Mouse (Mus musculus) heart, postnatal 0 days (tissue): ENCODE data around the gene Zfp612. TPM values are rescaled to one million over a fixed set of nuclear protein-coding genes. Genes with fewer than 3 reads are reported as not detected.

ENCODE experiments used
- ATAC-seq: fragments of 200-750 bp; cut with Nextera tagmentation; 2 replicates; pipeline ENCODE4 v1.8.0; 2017; ENCODE audit warnings: low read depth, moderate number of reproducible peaks, moderate library complexity; ENCODE audit not compliant: insufficient read depth
- DNase-seq: peaks from one replicate; pipeline ENCODE4 v3.0.0-alpha.2; 2016; ENCODE audit warnings: low spot score
- H3K27ac ChIP-seq: fragments of 300-500 bp; sonication (generic); 2 replicates; pipeline ENCODE4 v1.5.1; 2014; ENCODE audit warnings: low read depth, mild to moderate bottlenecking
- H3K27me3 ChIP-seq: fragments of 300-500 bp; sonication (generic); 2 replicates; pipeline ENCODE4 v1.6.1; 2014; ENCODE audit warnings: low read length, mixed read lengths; ENCODE audit not compliant: control insufficient read depth, insufficient read depth
- H3K36me3 ChIP-seq: fragments of 300-500 bp; sonication (generic); replicated peaks from 2 replicates; pipeline ENCODE4 v1.6.1; 2014; ENCODE audit warnings: low read length, mixed read lengths; ENCODE audit not compliant: control insufficient read depth, insufficient read depth
- H3K4me1 ChIP-seq: fragments of 300-500 bp; sonication (generic); 2 replicates; pipeline ENCODE4 v1.6.1; 2014; ENCODE audit warnings: antibody characterized with exemption; ENCODE audit not compliant: control insufficient read depth, insufficient read depth
- H3K4me2 ChIP-seq: fragments of 300-500 bp; sonication (generic); 2 replicates; pipeline ENCODE4 v1.6.1; 2014; ENCODE audit warnings: low read depth, mild to moderate bottlenecking, low read length, moderate library complexity
- H3K4me3 ChIP-seq: fragments of 300-500 bp; sonication (generic); 2 replicates; pipeline ENCODE4 v1.5.1; 2014; ENCODE audit warnings: low read depth, low read length
- H3K9ac ChIP-seq: fragments of 300-500 bp; sonication (generic); replicated peaks from 2 replicates; pipeline ENCODE4 v1.6.1; 2014; ENCODE audit warnings: low read depth, low read length, mixed read lengths
- H3K9me3 ChIP-seq: fragments of 300-500 bp; sonication (generic); replicated peaks from 2 replicates; pipeline ENCODE4 v1.6.1; 2016; ENCODE audit warnings: low read length; ENCODE audit not compliant: control insufficient read depth
- CTCF ChIP-seq: IDR thresholded peaks from 2 replicates; pipeline ENCODE4 v1.5.1; 2016; ENCODE audit warnings: antibody characterized with exemption, control low read depth, low read depth
- EP300 ChIP-seq: IDR thresholded peaks from 2 replicates; pipeline ENCODE4 v1.6.1; 2016; ENCODE audit warnings: antibody characterized with exemption, low read depth
- WGBS: fragments of 180-500 bp; shearing (Covaris S2); extraction: QIAGEN DNeasy Blood & Tissue Kit; methylation state at CpG from one replicate; pipeline ENCODE4 v1.1.7; 2014; 5-methylcytosine and 5-hydroxymethylcytosine counted together
- polyA plus RNA-seq: library from polyadenylated mRNA; unstranded; fragments of >200 nt; fragmentation: Nextera tagmentation; extraction: Ambion mirVana; gene quantifications from 2 replicates; pipeline ENCODE4 v1.2.1, GENCODE M21; 2015
- total RNA-seq: library from RNA; depleted of rRNA; stranded (reverse); fragments of >200 nt; gene quantifications from 2 replicates; pipeline ENCODE4 v1.2.3, GENCODE M21; 2014; ENCODE audit warnings: low replicate concordance; rRNA removed

The Zfp612 gene
- total and polyA plus RNA-seq, 2 experiments from 2014 or later, result 4.2 to 5.9 TPM

DNA sequence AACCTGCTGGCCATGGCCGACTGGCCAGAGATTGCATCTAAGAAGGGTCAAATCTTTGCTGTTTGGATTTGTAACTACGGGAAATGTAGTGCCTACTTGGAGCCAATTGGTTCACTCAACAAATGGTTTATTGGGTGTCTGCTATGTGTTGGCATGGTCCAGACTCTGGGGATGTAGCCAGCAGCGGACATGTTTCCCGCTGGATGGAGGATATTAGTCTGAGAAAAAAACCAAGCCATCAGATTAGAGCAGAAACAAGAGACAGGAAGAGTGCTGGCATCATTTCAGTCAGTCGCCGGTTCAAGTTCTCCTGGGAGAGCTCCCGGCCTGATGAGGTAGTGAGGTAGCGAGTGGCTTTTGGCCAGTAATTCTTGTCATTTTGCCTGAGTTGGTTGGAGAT, 54.7 kb downstream of the Zfp612 start:
- H3K27ac ChIP-seq, result no peak overlapping the region
- H3K36me3 ChIP-seq, result no peaks in the 10 kb centered on the region
- ATAC-seq, result no peak
- no peaks in the 10 kb centered on the region for H3K4me1 ChIP-seq
- no peak for DNase-seq
- no peaks in the 10 kb centered on the region for H3K9me3 ChIP-seq
- 82% methylated on average over 8 of the region's 8 CpGs for WGBS
- H3K9ac ChIP-seq, result no peak overlapping the region
- TF ChIP-seq EP300 (no peak), CTCF (no peak)
- no peaks in the 10 kb centered on the region for H3K27me3 ChIP-seq
- H3K4me2 ChIP-seq, result no peak overlapping the region
- no peak overlapping the region for H3K4me3 ChIP-seq

DNA sequence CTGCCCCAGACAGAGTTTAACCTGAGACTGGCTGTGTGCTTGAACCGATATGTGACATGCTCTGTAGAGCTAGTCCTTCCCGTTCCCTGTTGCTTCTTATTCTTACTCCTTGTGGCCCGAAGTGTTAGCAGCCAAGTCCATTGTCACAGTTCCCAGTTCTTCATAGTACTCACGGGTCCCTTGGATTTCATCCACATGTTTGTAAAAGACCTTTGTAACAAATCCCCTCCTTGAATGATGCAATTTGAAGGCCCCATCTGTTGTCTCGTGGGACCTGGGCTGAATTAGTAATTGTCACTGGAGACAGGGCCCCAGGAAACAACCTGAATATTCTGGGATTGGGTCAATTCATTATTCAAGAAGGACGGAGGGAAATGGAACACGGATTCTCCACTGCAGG, 56.0 kb downstream of the Zfp612 start:
- Histone ChIP-seq H3K27ac (no peak overlapping the region), H3K9me3 (no peaks in the 10 kb centered on the region), H3K36me3 (no peaks in the 10 kb centered on the region), H3K27me3 (no peaks in the 10 kb centered on the region), H3K4me2 (no peak overlapping the region), H3K4me3 (no peak overlapping the region), H3K4me1 (no peaks in the 10 kb centered on the region), H3K9ac (no peak overlapping the region)
- no peak for TF ChIP-seq CTCF
- ATAC-seq (no peak), DNase-seq (no peak)
- 76% methylated on average over 7 of the region's 7 CpGs for WGBS

DNA sequence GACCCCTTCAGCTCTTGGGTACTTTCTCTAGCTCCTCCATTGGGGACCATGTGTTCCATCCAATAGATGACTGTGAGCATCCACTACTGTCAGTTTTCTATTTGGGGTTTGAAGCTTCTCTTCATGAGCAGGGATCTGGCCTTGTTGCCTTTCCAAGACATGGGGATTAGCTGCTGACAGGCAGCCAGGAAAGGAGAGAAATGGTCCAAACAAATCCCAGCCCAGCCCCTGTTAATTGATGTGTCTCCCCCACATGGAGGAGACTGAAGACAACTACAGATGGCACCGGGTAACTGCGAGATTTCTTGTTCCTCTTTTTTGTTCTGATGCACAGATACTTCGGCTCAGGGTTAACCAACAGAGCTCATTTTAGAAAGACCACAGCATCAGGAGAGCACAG, 60.6 kb downstream of the Zfp612 start:
- TF ChIP-seq CTCF (no peak), EP300 (no peak)
- ATAC-seq (no peak), DNase-seq (no peak)
- no peak overlapping the region for H3K4me3 ChIP-seq
- no peak overlapping the region for H3K9ac ChIP-seq
- H3K9me3 ChIP-seq, result no peaks in the 10 kb centered on the region
- H3K4me2 ChIP-seq, result no peak overlapping the region
- H3K4me1 ChIP-seq, result no peaks in the 10 kb centered on the region
- H3K27ac ChIP-seq, result no peak overlapping the region
- 55% methylated on average over 3 of the region's 3 CpGs for WGBS
- no peaks in the 10 kb centered on the region for H3K27me3 ChIP-seq
- H3K36me3 ChIP-seq, result no peaks in the 10 kb centered on the region

DNA sequence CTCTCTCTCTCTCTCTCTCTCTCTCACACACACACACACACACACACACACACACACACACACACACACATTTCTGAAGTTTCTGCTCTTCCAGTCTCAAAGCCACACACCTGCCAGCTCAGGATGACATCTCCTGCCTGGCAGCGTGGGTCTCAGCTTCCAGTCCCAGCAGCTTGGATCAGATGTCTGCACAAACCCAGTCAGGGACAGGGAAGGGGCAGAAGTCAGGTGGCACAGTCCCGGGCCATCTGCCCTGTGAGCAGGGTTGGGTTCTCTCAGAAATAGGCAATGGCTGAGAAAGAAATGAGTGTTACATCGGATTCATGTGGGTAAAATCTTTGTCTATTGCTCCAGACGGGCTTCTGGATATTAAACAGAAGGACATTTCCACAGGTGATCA, 61.2 kb downstream of the Zfp612 start:
- H3K36me3 ChIP-seq, result no peaks in the 10 kb centered on the region
- H3K4me1 ChIP-seq, result no peaks in the 10 kb centered on the region
- H3K9me3 ChIP-seq, result no peaks in the 10 kb centered on the region
- ATAC-seq (no peak), DNase-seq (no peak)
- H3K27me3 ChIP-seq, result no peaks in the 10 kb centered on the region
- no peak overlapping the region for H3K4me3 ChIP-seq
- no peak overlapping the region for H3K4me2 ChIP-seq
- no peak overlapping the region for H3K27ac ChIP-seq
- TF ChIP-seq EP300, result no peak
- no peak for TF ChIP-seq CTCF
- no peak overlapping the region for H3K9ac ChIP-seq
- 50% methylated on average over 4 of the region's 4 CpGs for WGBS

Other genes with a start within 250 kb of the Zfp612 start
- 2.2 and 2.3 TPM in 2 replicates for gene Phlpp2, start 211.2 kb upstream of the Zfp612 start, total RNA-seq
- 0.67 and 0.80 TPM in 2 replicates for gene Phlpp2, start 211.2 kb upstream of the Zfp612 start, polyA plus RNA-seq
- 0.19 and 1.9 TPM in 2 replicates for gene Marveld3, start 117.5 kb upstream of the Zfp612 start, total RNA-seq
- gene Marveld3, start 117.5 kb upstream of the Zfp612 start, polyA plus RNA-seq, result 0.36 TPM in 2 replicates
- 1.2 and 2.9 TPM in 2 replicates for gene Tat, start 89.3 kb upstream of the Zfp612 start, total RNA-seq
- 0.26 and 0.34 TPM in 2 replicates for gene Tat, start 89.3 kb upstream of the Zfp612 start, polyA plus RNA-seq
- gene Chst4, start 40.0 kb upstream of the Zfp612 start, total RNA-seq, result 1.9 and 5.5 TPM in 2 replicates
- 2.0 and 2.3 TPM in 2 replicates for gene Chst4, start 40.0 kb upstream of the Zfp612 start, polyA plus RNA-seq
- not detected in 2 replicates for gene Gm21964, start 21.5 kb downstream of the Zfp612 start, total RNA-seq
- gene Gm21964, start 21.5 kb downstream of the Zfp612 start, polyA plus RNA-seq, result not detected in 2 replicates
- gene Gm17720, start 23.0 kb downstream of the Zfp612 start, total RNA-seq, result not detected in 2 replicates
- not detected in 2 replicates for gene Gm17720, start 23.0 kb downstream of the Zfp612 start, polyA plus RNA-seq
- gene Calb2, start 88.5 kb downstream of the Zfp612 start, total RNA-seq, result not detected in 2 replicates
- 0.11 and 0.18 TPM in 2 replicates for gene Calb2, start 88.5 kb downstream of the Zfp612 start, polyA plus RNA-seq
- gene Cmtr2, start 135.9 kb downstream of the Zfp612 start, total RNA-seq, result 6.9 and 12.1 TPM in 2 replicates
- gene Cmtr2, start 135.9 kb downstream of the Zfp612 start, polyA plus RNA-seq, result 3.0 and 3.1 TPM in 2 replicates
- gene Hydin, start 187.2 kb downstream of the Zfp612 start, total RNA-seq, result 0.04 TPM in 2 replicates
- gene Hydin, start 187.2 kb downstream of the Zfp612 start, polyA plus RNA-seq, result 0.03 and 0.04 TPM in 2 replicates